Mouse (Mus musculus): ENCODE results near the gene Ednra. TPM values are rescaled to one million over a fixed set of nuclear protein-coding genes. Genes with fewer than 3 reads are reported as not detected.

The Ednra gene
- polyA plus RNA-seq, 1 experiment: 3.3 TPM

DNA sequence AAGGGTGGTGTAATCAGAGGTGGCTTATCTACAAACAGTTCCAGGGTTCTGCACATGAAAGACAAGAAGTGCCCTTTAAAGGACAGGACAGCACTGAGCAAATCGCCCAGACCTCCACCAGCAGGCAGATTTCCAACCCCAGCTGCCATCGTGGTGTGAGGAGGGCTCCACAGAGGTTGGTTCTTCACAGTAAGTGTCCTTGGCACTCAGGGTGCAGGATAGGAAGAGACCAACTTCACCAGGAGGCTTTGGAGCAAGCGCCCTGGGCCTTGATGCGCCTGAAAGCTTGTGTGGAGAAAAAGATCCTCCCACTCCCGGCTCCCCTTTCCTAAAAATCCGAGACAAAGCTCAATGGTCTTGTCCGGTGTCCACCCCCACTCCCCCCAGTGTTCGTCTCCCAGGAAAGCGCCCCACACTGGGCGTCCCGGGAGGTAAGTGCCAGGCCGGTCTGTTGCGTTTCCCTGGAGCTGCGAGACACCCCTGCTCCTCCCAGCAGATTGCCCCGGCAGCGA lies 674 bp downstream of the Ednra start:
- Histone ChIP-seq H3K4me3 (ENCODE audit: control insufficient read depth, insufficient read depth, low read length) (no peak overlapping the region; the same call in 1 of the 2 replicates), H3K27ac (ENCODE audit: control insufficient read depth, insufficient read depth, low read length) (no peak overlapping the region), H3K27me3 (ENCODE audit: control insufficient read depth, insufficient read depth, low read length) (no peaks in the 10 kb centered on the region), H3K4me1 (replicated peaks; ENCODE audit: control insufficient read depth, insufficient read depth, low read length) (no peaks in the 10 kb centered on the region), H3K36me3 (ENCODE audit: control insufficient read depth, insufficient read depth, low read length) (no peaks in the 10 kb centered on the region)
- WGBS: 11% methylated on average over 16 of the region's 16 CpGs
- DNase-seq: no peak
- no peak for TF ChIP-seq CTCF (IDR thresholded peaks at IDR 0.05; ENCODE audit: borderline replicate concordance, control insufficient read depth, extremely low read depth, insufficient read depth, low read length, poor library complexity)
- TF ChIP-seq POLR2A (IDR thresholded peaks at IDR 0.05; ENCODE audit: control insufficient read depth, extremely low read depth, insufficient read depth, low read length, poor library complexity): no peak

GRCm38 (mm10) chr8:77723018-77723417 lies 1.2 kb downstream of the Ednra start:
- no peak for DNase-seq
- Histone ChIP-seq H3K4me3 (ENCODE audit: control insufficient read depth, insufficient read depth, low read length) (no peak overlapping the region), H3K36me3 (ENCODE audit: control insufficient read depth, insufficient read depth, low read length) (no peaks in the 10 kb centered on the region), H3K27ac (ENCODE audit: control insufficient read depth, insufficient read depth, low read length) (no peak overlapping the region), H3K4me1 (replicated peaks; ENCODE audit: control insufficient read depth, insufficient read depth, low read length) (no peaks in the 10 kb centered on the region), H3K27me3 (ENCODE audit: control insufficient read depth, insufficient read depth, low read length) (no peaks in the 10 kb centered on the region)
- TF ChIP-seq POLR2A (IDR thresholded peaks at IDR 0.05; ENCODE audit: control insufficient read depth, extremely low read depth, insufficient read depth, low read length, poor library complexity) (no peak), CTCF (IDR thresholded peaks at IDR 0.05; ENCODE audit: borderline replicate concordance, control insufficient read depth, extremely low read depth, insufficient read depth, low read length, poor library complexity) (no peak)
- 94% methylated on average over 4 of the region's 4 CpGs for WGBS

- WGBS: 90% methylated on average over 2 of the region's 2 CpGs
- TF ChIP-seq POLR2A (IDR thresholded peaks at IDR 0.05; ENCODE audit: control insufficient read depth, extremely low read depth, insufficient read depth, low read length, poor library complexity) (no peak), CTCF (IDR thresholded peaks at IDR 0.05; ENCODE audit: borderline replicate concordance, control insufficient read depth, extremely low read depth, insufficient read depth, low read length, poor library complexity) (no peak)
- Histone ChIP-seq H3K4me3 (ENCODE audit: control insufficient read depth, insufficient read depth, low read length) (no peak overlapping the region), H3K27me3 (ENCODE audit: control insufficient read depth, insufficient read depth, low read length) (no peaks in the 10 kb centered on the region), H3K36me3 (ENCODE audit: control insufficient read depth, insufficient read depth, low read length) (no peaks in the 10 kb centered on the region), H3K4me1 (replicated peaks; ENCODE audit: control insufficient read depth, insufficient read depth, low read length) (no peaks in the 10 kb centered on the region), H3K27ac (ENCODE audit: control insufficient read depth, insufficient read depth, low read length) (no peak overlapping the region)
- DNase-seq: no peak
Observed at GRCm38 (mm10) chr8:77718933-77719332, 5.3 kb downstream of the Ednra start.

DNA sequence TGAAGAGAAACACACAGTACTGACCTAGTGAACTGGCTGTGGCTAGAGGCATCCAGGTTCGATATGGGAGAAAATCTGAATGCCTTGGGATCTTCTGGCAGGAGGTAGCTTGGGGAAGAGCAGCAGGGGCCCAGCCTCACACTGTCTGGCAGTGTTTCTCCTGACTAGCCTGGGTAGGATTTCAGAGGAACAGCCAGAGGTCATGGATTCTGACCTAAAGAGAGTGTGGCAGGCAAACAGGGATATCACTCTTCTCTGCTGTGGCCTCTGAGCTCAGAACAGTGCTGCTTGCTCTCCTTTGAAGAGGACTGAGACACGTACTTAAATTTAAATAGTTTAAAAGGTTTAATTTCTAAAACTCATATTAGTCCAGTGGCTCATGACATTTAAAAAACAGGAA lies 7.2 kb downstream of the Ednra start:
- TF ChIP-seq CTCF (IDR thresholded peaks at IDR 0.05; ENCODE audit: borderline replicate concordance, control insufficient read depth, extremely low read depth, insufficient read depth, low read length, poor library complexity): no peak
- TF ChIP-seq POLR2A (IDR thresholded peaks at IDR 0.05; ENCODE audit: control insufficient read depth, extremely low read depth, insufficient read depth, low read length, poor library complexity): no peak
- Histone ChIP-seq H3K36me3 (ENCODE audit: control insufficient read depth, insufficient read depth, low read length) (no peaks in the 10 kb centered on the region), H3K4me3 (ENCODE audit: control insufficient read depth, insufficient read depth, low read length) (no peak overlapping the region), H3K4me1 (replicated peaks; ENCODE audit: control insufficient read depth, insufficient read depth, low read length) (no peaks in the 10 kb centered on the region), H3K27me3 (ENCODE audit: control insufficient read depth, insufficient read depth, low read length) (no peaks in the 10 kb centered on the region), H3K27ac (ENCODE audit: control insufficient read depth, insufficient read depth, low read length) (no peak overlapping the region)
- 88% methylated on average over 2 of the region's 2 CpGs for WGBS
- DNase-seq: no peak

DNA sequence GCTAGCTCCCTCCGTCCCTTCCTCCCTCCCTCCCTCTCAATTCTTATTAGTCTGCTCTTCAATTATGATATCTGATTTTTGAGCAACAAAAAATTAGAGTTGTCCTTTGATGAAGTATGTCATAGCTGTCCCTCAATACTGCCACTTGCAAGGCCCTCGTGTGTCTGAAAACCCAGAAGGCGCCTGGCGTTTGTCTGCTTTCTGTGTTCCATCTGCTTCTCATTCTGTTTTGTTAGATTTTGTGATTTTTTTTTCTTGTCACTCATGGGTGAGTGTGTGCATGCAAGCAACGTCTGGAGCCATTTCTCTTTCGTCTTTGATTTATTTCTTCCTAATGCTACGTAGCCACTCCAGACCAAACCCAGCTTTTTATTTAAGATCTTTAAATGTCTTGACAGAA lies 9.8 kb downstream of the Ednra start:
- H3K4me1 ChIP-seq (replicated peaks; ENCODE audit: control insufficient read depth, insufficient read depth, low read length): peaks cover 2% of the 10 kb centered on the region; the same call in 1 of the 2 replicates
- TF ChIP-seq POLR2A (IDR thresholded peaks at IDR 0.05; ENCODE audit: control insufficient read depth, extremely low read depth, insufficient read depth, low read length, poor library complexity) (no peak), CTCF (IDR thresholded peaks at IDR 0.05; ENCODE audit: borderline replicate concordance, control insufficient read depth, extremely low read depth, insufficient read depth, low read length, poor library complexity) (no peak)
- no peak overlapping the region for H3K27ac ChIP-seq (ENCODE audit: control insufficient read depth, insufficient read depth, low read length)
- H3K36me3 ChIP-seq (ENCODE audit: control insufficient read depth, insufficient read depth, low read length): no peaks in the 10 kb centered on the region
- 93% methylated on average over 7 of the region's 7 CpGs for WGBS
- DNase-seq: no peak
- no peaks in the 10 kb centered on the region for H3K27me3 ChIP-seq (ENCODE audit: control insufficient read depth, insufficient read depth, low read length)
- H3K4me3 ChIP-seq (ENCODE audit: control insufficient read depth, insufficient read depth, low read length): no peak overlapping the region

- Histone ChIP-seq H3K4me3 (ENCODE audit: control insufficient read depth, insufficient read depth, low read length) (no peak overlapping the region), H3K27me3 (ENCODE audit: control insufficient read depth, insufficient read depth, low read length) (no peaks in the 10 kb centered on the region), H3K36me3 (ENCODE audit: control insufficient read depth, insufficient read depth, low read length) (no peaks in the 10 kb centered on the region), H3K4me1 (replicated peaks; ENCODE audit: control insufficient read depth, insufficient read depth, low read length) (peaks cover 2% of the 10 kb centered on the region; the same call in 1 of the 2 replicates), H3K27ac (ENCODE audit: control insufficient read depth, insufficient read depth, low read length) (no peak overlapping the region)
- DNase-seq: peak; percentile 16
- no peak for TF ChIP-seq POLR2A (IDR thresholded peaks at IDR 0.05; ENCODE audit: control insufficient read depth, extremely low read depth, insufficient read depth, low read length, poor library complexity)
- no peak for TF ChIP-seq CTCF (IDR thresholded peaks at IDR 0.05; ENCODE audit: borderline replicate concordance, control insufficient read depth, extremely low read depth, insufficient read depth, low read length, poor library complexity)
- WGBS: 49% methylated on average over 5 of the region's 5 CpGs
Observed at GRCm38 (mm10) chr8:77713688-77714087, 10.6 kb downstream of the Ednra start.

DNA sequence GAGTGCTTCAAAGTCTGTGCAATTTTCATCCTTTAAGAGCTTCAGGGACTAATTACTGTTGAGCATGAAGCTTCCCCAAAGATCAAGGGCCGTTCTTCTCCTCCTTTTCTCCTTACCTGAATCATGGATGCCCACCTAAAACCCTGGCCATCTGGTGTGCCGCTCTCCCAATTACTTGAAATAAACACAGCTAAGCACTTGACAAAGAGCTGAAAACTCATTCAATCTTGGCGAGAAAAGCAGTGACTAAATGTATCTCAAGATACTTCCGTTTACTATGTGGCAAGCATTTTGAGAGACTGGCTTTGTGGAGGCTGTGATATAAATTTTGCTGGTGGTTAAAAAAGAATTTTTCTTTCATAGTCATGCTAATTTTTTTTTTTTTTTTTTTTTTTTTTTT lies 19.5 kb downstream of the Ednra start:
- Histone ChIP-seq H3K4me1 (replicated peaks; ENCODE audit: control insufficient read depth, insufficient read depth, low read length) (no peaks in the 10 kb centered on the region), H3K27me3 (ENCODE audit: control insufficient read depth, insufficient read depth, low read length) (no peaks in the 10 kb centered on the region), H3K36me3 (ENCODE audit: control insufficient read depth, insufficient read depth, low read length) (no peaks in the 10 kb centered on the region), H3K4me3 (ENCODE audit: control insufficient read depth, insufficient read depth, low read length) (no peak overlapping the region), H3K27ac (ENCODE audit: control insufficient read depth, insufficient read depth, low read length) (no peak overlapping the region)
- no peak for DNase-seq
- WGBS: 91% methylated on average over 4 of the region's 4 CpGs
- no peak for TF ChIP-seq CTCF (IDR thresholded peaks at IDR 0.05; ENCODE audit: borderline replicate concordance, control insufficient read depth, extremely low read depth, insufficient read depth, low read length, poor library complexity)
- TF ChIP-seq POLR2A (IDR thresholded peaks at IDR 0.05; ENCODE audit: control insufficient read depth, extremely low read depth, insufficient read depth, low read length, poor library complexity): no peak
